Mouse (Mus musculus) heart, adult 2 months (tissue): ENCODE data around the gene Wdr92. TPM values are rescaled to one million over a fixed set of nuclear protein-coding genes. Genes with fewer than 3 reads are reported as not detected.
"Not testable (repeated sequence)": the region's sequence is repeated elsewhere in the genome, so short reads cannot be mapped to it uniquely, and the experiment has no call there.

ENCODE experiments used
- DNase-seq, 2 experiments: peaks; one replicate each; pipeline ENCODE4 v3.0.0; 2021
- H3K27ac ChIP-seq: fragments of 200-600 bp; 2 replicates; pipeline ENCODE4 v1.8.1; 2022
- H3K27me3 ChIP-seq: fragments of 200-500 bp; 2 replicates; pipeline ENCODE4 v1.6.1; 2012; ENCODE audit warnings: mild to moderate bottlenecking, low read length, inconsistent platforms, mixed read lengths; ENCODE audit not compliant: control insufficient read depth, insufficient read depth
- H3K36me3 ChIP-seq: fragments of 200-500 bp; 2 replicates; pipeline ENCODE4 v1.6.1; 2012; ENCODE audit warnings: low read length, inconsistent platforms; ENCODE audit not compliant: control insufficient read depth, insufficient read depth
- H3K4me1 ChIP-seq: fragments of 200-500 bp; 2 replicates; pipeline ENCODE4 v1.6.1; 2011; ENCODE audit warnings: low read length; ENCODE audit not compliant: control insufficient read depth, insufficient read depth
- H3K4me3 ChIP-seq: fragments of 200-600 bp; 2 replicates; pipeline ENCODE4 v1.8.1; 2022
- H3K79me2 ChIP-seq: fragments of 200-500 bp; replicated peaks from 2 replicates; pipeline ENCODE4 v1.6.1; 2012; ENCODE audit warnings: mild to moderate bottlenecking, inconsistent platforms, low read length, moderate library complexity, mixed read lengths; ENCODE audit not compliant: control insufficient read depth, insufficient read depth
- H3K9ac ChIP-seq: fragments of 200-500 bp; 2 replicates; pipeline ENCODE4 v1.6.1; 2012; ENCODE audit warnings: low read depth, mild to moderate bottlenecking, control low read depth, inconsistent platforms, low read length, mixed read lengths
- CTCF ChIP-seq: fragments of 200-600 bp; IDR thresholded peaks from 2 replicates; pipeline ENCODE4 v1.8.1; 2022; ENCODE audit warnings: antibody characterized with exemption, mild to moderate bottlenecking, moderate library complexity
- EP300 ChIP-seq: fragments of 200-500 bp; IDR thresholded peaks from 2 replicates; pipeline ENCODE4 v1.6.1; 2011; ENCODE audit warnings: low read depth, low read length, control low read depth; ENCODE audit not compliant: insufficient read depth
- POLR2A ChIP-seq: fragments of 200-500 bp; IDR thresholded peaks from 2 replicates; pipeline ENCODE4 v1.6.1; 2011; ENCODE audit warnings: mild to moderate bottlenecking, low read depth, low read length, control low read depth; ENCODE audit not compliant: insufficient read depth
- WGBS: fragments of 180-500 bp; shearing (Covaris S2); methylation state at CpG from one replicate; pipeline ENCODE4 v1.1.7; 2018; 5-methylcytosine and 5-hydroxymethylcytosine counted together
- intact Hi-C: fragments of 180-260 bp; cut with DNase I; formaldehyde crosslinking; loops from one replicate; pipeline ENCODE4 v1.15.1; 2025
- polyA plus RNA-seq: library from polyadenylated mRNA; depleted of rRNA; stranded (reverse); fragments of >200 nt; gene quantifications from 2 replicates; pipeline ENCODE4 v1.2.3, GENCODE M21; 2012
- total RNA-seq, 2 experiments: library from RNA; stranded (reverse); gene quantifications; 2 replicates each; pipeline ENCODE4 v1.2.3; 2021

The Wdr92 gene
- total and polyA plus RNA-seq, 3 experiments: 7.8 to 11.4 (median 11.0) TPM

DNA sequence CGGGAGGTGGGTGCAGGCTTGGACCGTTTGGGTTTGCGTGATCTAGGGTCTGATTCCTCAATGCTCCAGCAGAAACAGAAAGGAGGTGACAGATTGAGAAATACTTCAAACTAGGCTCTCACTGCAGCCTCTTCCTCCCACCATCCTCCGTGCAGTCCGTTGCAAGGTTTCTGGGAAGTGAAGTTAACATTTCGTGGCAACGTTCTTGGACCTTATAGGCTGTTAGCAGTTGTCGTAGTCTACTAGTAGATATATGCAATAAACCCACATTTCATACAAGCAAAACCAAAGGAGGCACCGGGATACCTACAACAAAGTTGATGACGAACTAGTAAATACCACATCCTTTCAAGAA lies 30.2 kb downstream of the Wdr92 start:
- Histone ChIP-seq H3K27ac (peak overlapping the region; percentile 100), H3K4me3 (peak overlapping the region; percentile 94), H3K36me3 (no peaks in the 10 kb centered on the region; the same call in 1 of the 2 replicates), H3K4me1 (peaks cover 1% of the 10 kb centered on the region; the same call in 1 of the 2 replicates), H3K9ac (peak overlapping the region; percentile 66), H3K27me3 (no peaks in the 10 kb centered on the region), H3K79me2 (no peaks in the 10 kb centered on the region)
- intact Hi-C loops: loop anchor here (5.0 kb wide), 2 partner anchors 45 to 260 kb away; partner anchors contain the start of genes C1d and Fbxo48
- no peak for TF ChIP-seq POLR2A
- TF ChIP-seq CTCF: no peak
- TF ChIP-seq EP300: no peak
- WGBS: under 1% methylated on average over 10 of the region's 10 CpGs
- no peak for DNase-seq

DNA sequence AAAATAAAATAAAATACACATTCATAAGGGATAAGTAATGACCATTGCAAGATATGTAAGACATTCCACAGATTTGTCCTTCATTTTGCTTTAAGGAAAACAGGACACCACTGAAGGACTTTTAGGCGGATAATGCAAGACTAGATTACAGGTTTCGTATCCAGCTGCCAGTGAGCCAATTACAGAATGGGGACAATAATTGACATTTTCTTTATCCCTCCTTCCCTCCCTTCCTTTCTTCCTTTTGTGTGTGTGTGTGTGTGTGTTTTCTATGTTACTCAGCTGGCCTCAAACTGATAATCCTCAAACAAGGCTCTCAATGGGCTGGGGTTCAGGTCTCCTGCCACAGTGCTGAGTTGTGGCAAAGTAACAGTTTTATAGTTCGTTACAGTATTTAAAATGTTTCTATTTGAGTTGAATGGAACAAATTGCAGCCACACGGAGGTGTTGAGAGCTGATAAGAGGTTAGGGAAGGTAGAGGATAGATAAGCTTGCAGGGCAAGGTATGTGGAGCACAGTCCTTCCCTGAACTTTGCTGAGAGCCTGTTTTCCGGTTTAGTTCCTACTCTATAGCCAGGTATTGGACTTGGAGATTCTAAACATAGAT lies 31.1 kb downstream of the Wdr92 start:
- Histone ChIP-seq H3K27ac (no peak overlapping the region), H3K4me3 (peak overlapping the region; percentile 94; the same call in 1 of the 2 replicates), H3K4me1 (peaks cover 1% of the 10 kb centered on the region; the same call in 1 of the 2 replicates), H3K27me3 (no peaks in the 10 kb centered on the region), H3K36me3 (no peaks in the 10 kb centered on the region; the same call in 1 of the 2 replicates), H3K79me2 (no peaks in the 10 kb centered on the region), H3K9ac (no peak overlapping the region)
- WGBS: 35% methylated on average over 5 of the region's 5 CpGs
- DNase-seq: no peak
- intact Hi-C loops: loop anchor here (5.0 kb wide), 2 partner anchors 44 to 261 kb away; partner anchors contain the start of genes C1d and Fbxo48
- TF ChIP-seq POLR2A (no peak), CTCF (no peak), EP300 (no peak)

DNA sequence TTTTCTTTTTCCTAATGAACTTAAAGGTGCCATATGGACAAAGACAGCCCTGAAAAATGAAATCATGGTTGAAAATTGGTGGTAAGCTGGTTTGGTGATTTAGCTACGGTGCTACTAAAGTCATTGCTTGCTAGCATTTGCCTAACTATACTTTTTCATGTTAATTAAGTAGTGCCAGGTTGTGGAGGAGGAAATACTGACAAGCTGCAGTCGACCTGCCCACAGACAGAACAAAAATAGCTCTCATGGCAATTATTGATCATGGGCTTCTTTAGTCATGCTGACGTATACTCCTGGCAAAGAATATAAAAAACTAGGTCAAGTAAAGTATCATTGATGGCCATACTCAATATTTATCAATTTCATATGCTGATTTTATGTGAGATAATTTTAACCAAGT lies 33.6 kb downstream of the Wdr92 start:
- Histone ChIP-seq H3K9ac (no peak overlapping the region), H3K4me1 (peaks cover 1% of the 10 kb centered on the region; the same call in 1 of the 2 replicates), H3K4me3 (no peak overlapping the region), H3K36me3 (no peaks in the 10 kb centered on the region; the same call in 1 of the 2 replicates), H3K27ac (no peak overlapping the region), H3K27me3 (no peaks in the 10 kb centered on the region), H3K79me2 (no peaks in the 10 kb centered on the region)
- no peak for DNase-seq
- 77% methylated on average over 3 of the region's 3 CpGs for WGBS
- intact Hi-C loops: no loop called here
- TF ChIP-seq POLR2A (no peak), EP300 (no peak), CTCF (no peak)

- Histone ChIP-seq H3K79me2 (no peaks in the 10 kb centered on the region), H3K27me3 (no peaks in the 10 kb centered on the region), H3K9ac (no peak overlapping the region), H3K4me3 (no peak overlapping the region), H3K36me3 (no peaks in the 10 kb centered on the region; the same call in 1 of the 2 replicates), H3K4me1 (no peaks in the 10 kb centered on the region), H3K27ac (no peak overlapping the region)
- 96% methylated on average over 8 of the region's 8 CpGs for WGBS
- TF ChIP-seq CTCF (no peak), EP300 (no peak), POLR2A (no peak)
- intact Hi-C loops: no loop called here
- DNase-seq: no peak
Measured at GRCm38 (mm10) chr11:17221126-17221525, 39.2 kb downstream of the Wdr92 start.

DNA sequence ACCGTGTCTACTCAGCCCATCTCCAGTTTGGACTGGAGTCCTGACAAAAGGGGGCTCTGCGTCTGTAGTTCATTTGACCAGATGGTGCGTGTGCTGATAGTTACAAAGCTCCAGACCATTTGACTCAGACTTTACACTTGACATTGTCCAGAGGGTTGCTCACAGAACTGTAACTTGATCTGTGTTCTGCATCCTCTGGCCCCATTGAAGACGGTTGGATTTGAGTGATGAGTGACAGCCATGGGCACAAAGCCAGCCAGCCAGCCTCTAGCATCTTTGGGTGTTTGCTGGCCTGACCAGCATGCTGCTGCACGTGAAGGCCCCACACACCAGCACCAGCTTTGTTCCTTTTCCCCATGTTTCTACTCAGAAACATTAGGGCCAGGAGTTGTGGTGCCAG lies 50.9 kb downstream of the Wdr92 start:
- no peaks in the 10 kb centered on the region for H3K79me2 ChIP-seq
- H3K4me1 ChIP-seq: no peaks in the 10 kb centered on the region
- no peak overlapping the region for H3K9ac ChIP-seq
- H3K4me3 ChIP-seq: no peak overlapping the region
- intact Hi-C loops: no loop called here
- no peak for DNase-seq
- 67% methylated on average over 5 of the region's 5 CpGs for WGBS
- H3K27ac ChIP-seq: no peak overlapping the region
- no peaks in the 10 kb centered on the region; the same call in none of the 2 replicates for H3K36me3 ChIP-seq
- TF ChIP-seq POLR2A (no peak), CTCF (no peak), EP300 (no peak)
- H3K27me3 ChIP-seq: no peaks in the 10 kb centered on the region

DNA sequence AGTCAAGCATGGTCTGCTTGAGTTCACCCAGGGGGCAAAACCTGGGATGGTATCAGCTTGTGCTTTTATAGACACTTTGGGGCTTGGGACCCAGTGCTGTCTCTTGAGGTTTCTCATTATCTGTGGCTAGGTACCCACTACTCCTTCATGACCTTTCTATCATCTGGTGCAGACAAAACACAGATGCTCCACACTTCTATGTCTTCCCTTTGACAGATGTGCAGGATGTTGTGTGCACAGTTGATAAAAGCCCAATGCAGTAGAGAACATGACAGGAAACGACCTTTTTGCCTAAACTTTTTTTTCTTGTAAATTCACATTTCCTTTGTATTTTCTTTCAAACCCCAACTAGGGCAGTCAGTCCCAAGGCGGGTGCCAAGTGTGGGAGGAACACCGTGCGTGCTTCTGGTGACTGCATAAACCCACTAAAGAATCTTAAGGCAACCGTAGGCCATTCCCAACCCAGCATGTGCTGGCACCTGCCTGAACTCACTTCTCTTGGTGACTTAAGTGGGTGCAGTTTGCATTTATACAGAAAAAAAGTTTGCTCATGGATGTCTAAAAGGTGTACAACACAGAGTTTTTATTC lies 54.6 kb downstream of the Wdr92 start:
- no peak overlapping the region for H3K9ac ChIP-seq
- H3K79me2 ChIP-seq: no peaks in the 10 kb centered on the region
- no peak for TF ChIP-seq POLR2A
- no peak for TF ChIP-seq EP300
- TF ChIP-seq CTCF: no peak
- H3K27me3 ChIP-seq: no peaks in the 10 kb centered on the region
- no peaks in the 10 kb centered on the region for H3K4me1 ChIP-seq
- H3K36me3 ChIP-seq: no peaks in the 10 kb centered on the region; the same call in 1 of the 2 replicates
- no peak overlapping the region for H3K27ac ChIP-seq
- no peak for DNase-seq
- intact Hi-C loops: no loop called here
- WGBS: 57% methylated on average over 5 of the region's 5 CpGs
- H3K4me3 ChIP-seq: no peak overlapping the region

GRCm38 (mm10) chr11:17238598-17238997 lies 56.7 kb downstream of the Wdr92 start:
- H3K9ac ChIP-seq, H3K4me3 ChIP-seq, intact Hi-C loops, DNase-seq, H3K27ac ChIP-seq, H3K27me3 ChIP-seq, H3K79me2 ChIP-seq, H3K4me1 ChIP-seq, H3K36me3 ChIP-seq: not testable (repeated sequence)
- WGBS: 82% methylated on average over 5 of the region's 5 CpGs
